Mouse (Mus musculus): ENCODE measurements around the gene Emp3. TPM values are rescaled to one million over a fixed set of nuclear protein-coding genes. Genes with fewer than 3 reads are reported as not detected.
A peak's percentile ranks its signal among the peaks of the same experiment; 100 is the strongest.
"Not testable (repeated sequence)": the region's sequence is repeated elsewhere in the genome, so short reads cannot be mapped to it uniquely, and the experiment has no call there.

The Emp3 gene
- 10 to 100 TPM; 20.9 to 28.7 TPM for total RNA-seq (2021)

DNA sequence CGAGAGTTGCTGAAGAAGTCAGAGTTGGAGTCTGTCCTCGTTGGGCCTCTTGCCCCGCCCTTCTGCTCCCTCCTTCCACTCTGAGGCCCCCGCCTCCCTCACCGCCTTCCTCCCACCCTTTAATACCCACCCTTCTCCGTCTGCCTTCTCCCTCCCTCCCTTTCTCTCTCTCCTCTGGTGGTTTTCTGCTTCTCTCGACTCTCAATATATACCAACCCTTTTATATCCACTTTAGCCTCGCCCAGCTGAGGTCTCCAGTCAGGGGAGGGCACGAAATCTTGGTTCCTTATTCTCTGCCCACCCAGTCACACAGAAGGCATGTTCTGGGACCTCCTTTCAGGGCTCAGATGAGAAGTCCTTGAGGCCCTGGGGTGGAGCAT is at the start of gene Emp3:
Gene Emp3, minus strand, starts transcription at position 163 of the 380 bp plus-strand sequence.
- DNase-seq (ENCODE audit: low spot score): peak; percentile 49
- intact Hi-C loops (cut with DNase I): no loop called here

DNA sequence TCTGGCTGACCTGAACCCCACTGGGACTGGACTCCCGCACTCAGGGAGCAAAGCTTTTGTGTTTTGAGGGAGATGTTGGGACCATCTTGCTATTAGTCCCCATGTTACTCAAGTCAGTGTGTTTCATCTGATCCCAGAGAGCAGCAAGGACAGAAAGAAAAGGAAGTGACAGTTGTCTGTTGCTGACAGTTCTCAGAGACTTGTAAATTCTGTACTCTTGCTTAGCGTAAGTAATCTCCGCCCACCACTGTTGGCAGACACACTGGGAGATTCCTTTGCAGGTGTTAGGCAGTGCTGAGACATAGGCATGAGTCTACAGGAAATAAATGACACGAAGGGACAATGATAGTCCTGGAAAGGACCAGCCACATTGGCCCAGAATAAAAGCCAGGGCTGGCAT is 35.4 kb upstream of the Emp3 start:
- intact Hi-C loops (cut with DNase I): no loop called here
- no peak for DNase-seq (ENCODE audit: low spot score)

DNA sequence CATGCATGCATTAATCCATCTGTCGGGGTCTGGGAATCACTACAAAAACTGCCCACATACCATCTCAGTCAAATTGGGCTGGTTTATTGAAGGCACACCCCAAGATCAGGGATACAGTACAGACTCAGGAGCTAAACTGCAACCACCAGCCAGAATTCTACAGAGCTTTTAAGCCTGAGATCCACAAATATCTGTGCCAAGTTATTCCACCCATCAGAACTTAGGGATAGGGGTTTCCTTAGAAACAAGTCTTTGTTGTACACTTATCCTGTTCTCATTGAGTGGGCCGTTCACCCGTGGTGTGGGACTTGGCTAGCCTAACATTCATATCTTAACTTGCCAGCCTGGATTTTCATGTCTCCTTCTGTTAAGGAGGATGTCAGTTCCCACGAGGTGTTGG is 27.9 kb upstream of the Emp3 start:
- intact Hi-C loops (cut with DNase I): no loop called here
- DNase-seq (ENCODE audit: low spot score): no peak

DNA sequence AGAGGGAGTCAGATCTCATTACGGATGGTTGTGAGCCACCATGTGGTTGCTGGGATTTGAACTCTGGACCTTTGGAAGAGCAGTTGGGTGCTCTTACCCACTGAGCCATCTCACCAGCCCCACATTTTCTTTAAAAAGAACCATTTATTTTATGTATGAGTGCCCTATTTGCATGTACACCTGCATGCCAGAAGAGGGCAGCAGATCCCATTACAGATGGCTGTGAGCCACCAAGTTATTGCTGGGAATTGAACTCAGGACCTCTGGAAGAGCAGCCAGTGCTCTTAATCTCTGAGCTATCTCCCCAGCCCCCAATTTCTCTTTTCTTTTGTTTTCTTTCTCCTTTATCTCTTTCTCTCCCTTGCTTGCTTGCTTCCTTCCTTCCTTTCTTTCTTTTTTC is 22.1 kb upstream of the Emp3 start:
- intact Hi-C loops (cut with DNase I); DNase-seq (ENCODE audit: low spot score): not testable (repeated sequence)

DNA sequence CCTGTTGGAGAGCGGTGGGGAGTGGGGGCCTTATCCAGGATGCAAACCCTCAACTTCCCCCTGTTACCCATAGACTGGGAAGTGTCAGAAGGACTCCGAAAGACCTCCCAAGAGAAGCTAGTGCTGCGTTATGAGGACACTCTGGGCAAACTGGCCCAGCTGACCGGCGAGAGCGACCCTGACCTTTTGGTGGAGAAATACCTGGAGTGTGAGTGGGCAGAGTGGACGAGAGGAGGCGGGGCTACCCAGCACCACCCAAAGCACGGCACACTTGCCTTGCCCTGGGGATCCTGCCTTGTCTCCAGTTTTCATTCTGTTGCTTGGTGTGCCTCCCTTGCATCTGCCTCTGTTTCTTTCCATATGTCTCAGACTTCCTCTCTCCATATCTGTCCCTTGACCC is 20.8 kb upstream of the Emp3 start:
- DNase-seq (ENCODE audit: low spot score): no peak
- intact Hi-C loops (cut with DNase I): no loop called here

DNA sequence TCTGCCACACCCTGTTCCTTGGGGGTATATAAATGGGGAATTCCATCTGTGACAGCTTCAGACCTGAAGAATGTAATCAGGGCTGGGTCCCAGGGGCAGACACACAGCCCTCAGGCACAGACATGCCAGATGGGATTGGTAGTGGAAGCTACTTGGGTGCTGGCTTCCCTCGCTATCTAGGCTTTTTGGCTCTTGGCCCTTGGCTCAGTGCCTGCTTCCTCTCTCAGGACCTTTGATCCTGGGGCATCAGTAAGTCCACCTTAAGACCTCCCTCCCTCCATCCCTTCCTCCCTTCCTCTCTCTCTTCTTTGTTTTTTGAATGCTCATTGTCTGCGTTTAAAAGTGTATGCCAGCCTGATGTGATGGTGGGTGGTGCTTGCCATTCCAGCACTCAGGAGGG is 18.6 kb upstream of the Emp3 start:
- intact Hi-C loops (cut with DNase I): no loop called here
- DNase-seq (ENCODE audit: low spot score): no peak

DNA sequence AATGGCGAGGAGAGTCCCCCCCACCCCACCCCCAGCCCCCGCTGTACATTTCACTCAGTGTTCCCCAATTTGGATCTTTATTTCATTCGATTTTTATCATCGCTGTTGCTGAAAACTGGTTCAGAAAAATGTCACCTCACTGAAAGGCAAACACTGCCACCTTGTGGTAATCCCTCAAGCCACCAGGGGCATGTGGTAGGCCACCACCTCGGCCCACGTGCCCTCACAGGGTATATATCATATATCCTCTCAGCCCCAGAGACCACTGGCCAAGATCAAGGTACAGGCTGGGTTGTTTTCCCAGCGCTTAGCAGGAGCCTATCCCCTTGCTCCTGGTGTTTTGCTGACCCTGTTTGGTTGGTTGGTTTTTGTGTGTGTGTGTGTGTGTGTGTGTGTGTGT is 13.9 kb upstream of the Emp3 start:
- intact Hi-C loops (cut with DNase I): loop anchor here (1.0 kb wide), 2 partner anchors 62 to 196 kb away; no protein-coding TSS in a partner anchor
- DNase-seq (ENCODE audit: low spot score): no peak

DNA sequence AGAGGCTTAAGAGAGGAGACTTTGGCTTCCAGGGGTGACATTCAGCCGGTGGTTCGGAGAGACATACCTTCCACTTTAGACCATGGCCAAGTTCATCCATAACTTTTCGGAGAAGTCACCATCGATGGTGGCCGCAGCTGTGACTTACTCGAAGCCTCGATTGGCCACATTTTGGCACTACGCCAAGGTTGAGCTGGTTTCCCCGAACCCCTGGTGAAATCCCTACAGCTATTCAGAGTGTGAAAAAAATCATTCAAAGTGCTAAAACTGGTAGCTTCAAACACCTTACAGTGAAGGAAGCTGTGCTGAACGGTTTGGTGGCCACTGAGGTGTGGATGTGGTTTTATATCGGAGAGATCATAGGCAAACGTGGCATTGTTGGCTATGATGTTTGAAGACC is 12.6 kb upstream of the Emp3 start:
- not testable (repeated sequence) for DNase-seq (ENCODE audit: low spot score)

DNA sequence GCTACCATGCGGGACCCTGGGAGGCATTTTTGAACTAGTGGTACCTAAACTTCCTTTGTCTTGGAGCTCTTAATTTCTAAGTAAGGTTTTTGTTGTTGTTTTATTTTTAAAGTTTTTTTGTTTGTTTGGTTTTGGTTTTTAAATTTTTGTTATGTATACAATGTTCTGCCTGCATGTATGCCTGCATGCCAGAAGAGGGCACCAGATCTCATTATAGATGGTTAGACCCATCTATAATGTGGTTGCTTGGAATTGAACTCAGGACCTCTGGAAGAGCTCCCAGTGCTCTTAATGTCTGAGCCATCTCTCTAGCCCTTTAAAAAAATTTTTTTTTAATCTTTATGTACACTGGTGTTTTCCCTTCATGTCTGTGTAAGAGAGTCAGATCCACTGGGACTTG is 8.5 kb upstream of the Emp3 start:
- no peak for DNase-seq (ENCODE audit: low spot score)
- intact Hi-C loops (cut with DNase I): no loop called here

More for the DNA sequence above, 12.6 kb upstream of the Emp3 start:
- intact Hi-C loops (cut with DNase I): not testable (repeated sequence)

DNA sequence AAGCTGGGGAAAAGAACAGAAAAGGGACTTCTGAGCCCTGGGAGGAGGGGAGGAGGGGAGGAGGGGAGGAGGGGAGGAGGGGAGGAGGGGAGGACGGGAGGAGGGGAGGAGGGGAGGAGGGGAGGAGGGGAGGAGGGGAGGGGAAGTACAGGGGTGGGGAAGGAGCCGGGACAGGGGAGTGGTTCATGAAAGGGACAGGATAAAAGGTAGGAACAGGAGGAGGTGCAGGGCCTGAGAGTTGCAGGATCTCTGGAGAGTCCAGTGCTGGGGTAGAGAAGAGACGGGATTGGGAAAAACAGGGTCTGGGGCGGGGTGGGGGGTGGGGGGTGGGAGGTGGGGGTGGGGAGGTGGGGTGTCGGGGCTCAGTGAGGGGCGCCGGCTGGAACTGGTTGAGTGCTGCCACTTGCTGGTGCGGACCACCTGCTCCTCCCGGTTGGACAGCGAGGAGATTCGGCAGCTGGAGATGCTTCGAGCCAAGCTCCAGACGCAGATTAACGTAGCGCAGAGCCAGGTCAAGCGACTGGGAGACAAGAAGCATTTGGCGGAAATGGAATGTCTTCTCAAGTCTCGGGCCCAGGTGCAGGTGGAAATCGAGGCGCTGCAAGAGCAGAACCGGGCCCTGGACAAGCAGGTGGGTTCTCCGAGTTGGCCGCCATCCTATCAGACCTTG is 7.6 kb upstream of the Emp3 start:
- no peak for DNase-seq (ENCODE audit: low spot score)
- intact Hi-C loops (cut with DNase I): no loop called here

DNA sequence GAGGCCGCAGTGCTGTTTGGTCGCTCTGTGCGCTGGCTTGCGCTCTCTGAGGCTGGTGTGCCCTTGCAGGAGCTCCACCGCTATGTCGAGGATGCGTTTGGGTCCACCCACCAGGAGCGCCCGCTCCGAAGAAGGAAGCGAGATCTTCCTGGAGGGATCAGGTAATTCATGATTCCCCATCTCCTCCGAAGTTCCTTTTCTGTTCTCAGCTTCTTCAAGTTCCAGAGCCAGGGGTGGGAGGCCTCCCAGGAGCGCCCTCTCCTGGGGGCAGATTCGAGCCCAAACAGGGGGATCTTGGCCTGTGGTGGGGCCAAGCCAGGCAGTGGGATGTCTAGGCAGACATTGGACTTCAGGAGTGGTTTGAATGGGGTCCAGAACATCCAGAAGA is 3.2 kb upstream of the Emp3 start:
- no peak for DNase-seq (ENCODE audit: low spot score)
- intact Hi-C loops (cut with DNase I): loop anchor here (2.0 kb wide), 2 partner anchors 28 to 52 kb away; partner anchors contain the start of genes Kdelr1, Syngr4 and Tmem143

DNA sequence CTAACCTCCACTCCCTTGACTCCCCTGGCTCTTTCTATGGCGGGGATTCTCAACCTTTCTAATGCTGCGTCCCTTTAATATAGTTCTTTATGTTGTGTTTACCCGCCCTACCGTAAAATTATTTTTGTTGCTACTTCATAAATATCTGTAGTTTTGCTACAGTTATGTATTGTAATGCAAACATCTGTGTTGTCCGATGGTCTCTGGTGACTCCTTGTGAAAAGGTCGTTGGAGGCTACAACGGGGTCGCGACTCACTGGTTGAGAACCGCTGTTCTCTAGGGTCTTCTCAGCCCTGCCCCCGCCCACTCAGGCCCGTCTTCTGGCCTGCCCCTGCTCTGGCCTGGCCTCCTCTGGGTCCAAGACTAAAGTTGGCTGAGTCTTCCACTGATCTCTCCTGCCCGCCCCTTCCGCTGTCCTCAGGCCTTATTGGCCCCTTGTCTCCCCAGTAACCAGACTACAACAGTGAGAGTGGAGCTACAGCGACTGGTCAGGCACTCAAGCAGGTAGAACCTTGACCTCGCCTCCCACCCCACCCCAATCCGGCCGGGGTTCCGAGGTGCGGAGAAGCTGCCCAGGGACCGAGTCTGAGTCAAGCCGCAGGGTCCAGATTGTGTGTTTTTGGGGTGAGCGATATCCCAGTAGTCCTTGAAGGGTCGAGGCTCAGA is 2.7 kb upstream of the Emp3 start, which contains the start of gene Ccdc114:
Gene Ccdc114, plus strand, starts transcription at position 311 of the 667 bp plus-strand sequence.
- DNase-seq (ENCODE audit: low spot score): peak; percentile 82
- intact Hi-C loops (cut with DNase I): loop anchor here (2.0 kb wide), 2 partner anchors 27 to 51 kb away; partner anchors contain the start of genes Kdelr1, Syngr4 and Tmem143

DNA sequence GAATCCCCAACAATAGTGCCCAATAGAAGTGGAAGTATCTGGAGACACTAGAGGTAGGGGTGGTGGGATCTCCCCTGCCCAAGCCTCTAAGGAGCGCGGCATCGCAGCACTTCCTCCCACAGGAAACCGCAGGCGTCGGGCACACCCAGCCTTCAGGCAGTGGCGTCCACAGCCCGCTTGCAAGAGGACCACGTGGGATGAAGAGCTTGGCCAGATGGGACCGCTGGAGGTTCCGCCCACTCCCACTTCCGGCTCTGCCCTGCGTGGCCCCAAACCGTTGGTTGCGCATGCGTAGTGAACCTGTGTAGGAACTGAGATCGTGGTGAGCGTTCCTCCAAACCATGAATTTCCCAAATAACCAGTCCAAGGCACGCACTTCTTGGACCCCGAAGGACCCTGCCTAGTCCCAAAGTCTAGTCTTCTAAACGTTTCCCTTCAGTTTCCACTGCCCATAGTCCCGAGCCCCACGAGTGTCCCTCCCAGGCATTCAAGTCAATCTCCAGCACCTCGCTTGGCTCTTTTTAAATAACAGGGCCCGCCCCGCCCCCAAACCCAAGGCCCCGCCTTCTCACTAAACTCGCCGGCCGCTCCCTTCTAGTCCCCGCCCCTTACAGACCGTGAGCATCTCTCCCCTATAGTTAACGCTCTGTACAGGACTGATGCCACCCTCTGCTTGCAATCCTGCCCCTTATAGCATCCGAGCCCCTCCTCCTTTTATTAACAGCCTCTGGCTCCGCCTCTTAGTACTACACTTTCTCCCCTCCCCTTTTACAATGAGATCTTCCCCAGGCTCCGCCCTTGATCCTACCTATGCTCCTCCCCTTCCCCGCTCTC is 1.9 kb upstream of the Emp3 start:
- intact Hi-C loops (cut with DNase I): no loop called here
- peak; percentile 96 for DNase-seq (ENCODE audit: low spot score)

DNA sequence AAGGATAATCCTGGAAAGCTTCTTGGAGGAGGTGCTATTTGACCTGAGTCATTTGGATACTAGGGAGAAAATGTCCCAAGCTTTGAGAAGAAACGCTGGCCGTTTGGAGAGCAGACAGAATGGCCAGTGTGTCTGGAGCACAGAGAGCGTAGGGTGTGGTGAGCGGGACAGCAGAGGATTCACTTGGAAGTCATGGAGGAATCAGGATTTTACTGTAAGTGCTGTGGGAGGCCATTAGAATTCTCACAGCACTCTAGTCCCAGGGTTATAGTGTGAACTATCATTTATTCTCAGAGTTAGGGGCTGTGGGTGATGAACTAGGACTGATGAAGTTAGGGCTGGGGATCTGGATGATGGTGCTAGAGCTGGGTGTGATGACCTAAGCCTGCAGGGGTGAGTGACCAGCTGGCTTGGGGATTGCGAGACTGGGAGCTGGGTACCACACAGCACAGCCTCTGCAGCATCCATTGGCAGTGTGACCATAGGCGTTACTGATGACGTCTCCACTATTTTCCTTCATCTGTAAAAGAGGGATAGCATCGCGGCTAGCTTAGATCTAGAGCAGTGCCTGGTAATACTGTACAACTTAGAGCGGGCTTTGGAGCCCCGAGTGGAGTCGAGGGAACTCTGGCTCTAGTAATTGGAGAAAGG is 871 bp upstream of the Emp3 start:
- intact Hi-C loops (cut with DNase I): no loop called here

DNA sequence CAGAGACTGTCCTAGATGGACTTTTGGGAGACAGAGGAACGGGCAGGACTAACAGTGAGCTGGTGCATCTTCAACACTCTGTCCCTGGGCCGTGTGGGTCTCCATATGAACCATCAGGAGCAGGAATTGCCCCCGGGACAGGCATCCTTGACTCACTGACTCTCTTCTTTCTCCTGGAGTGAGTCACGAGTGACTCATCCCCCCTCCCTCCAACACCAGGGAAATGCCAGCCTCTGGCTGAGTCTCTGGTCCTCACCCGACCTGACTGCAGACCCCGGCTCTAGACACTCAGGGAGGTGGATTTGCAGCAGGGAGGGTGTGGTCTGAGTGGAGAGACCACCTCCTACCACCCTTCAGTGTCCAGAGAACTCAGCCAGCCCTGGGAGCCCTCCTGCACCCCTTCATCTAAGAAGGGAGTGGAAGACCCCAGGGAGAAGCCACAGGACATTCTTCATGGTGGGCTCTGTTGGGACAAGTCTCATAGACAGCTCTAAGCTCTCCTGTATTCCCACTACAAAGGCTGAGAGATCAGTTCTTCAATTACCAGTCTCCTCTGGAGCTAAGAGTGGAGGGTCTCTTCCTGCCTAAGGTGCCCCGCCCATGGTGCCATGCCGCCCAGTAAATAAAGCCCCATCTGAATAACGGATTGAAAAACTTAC is 492 bp downstream of the Emp3 start:
- DNase-seq (ENCODE audit: low spot score): peak; percentile 40
- intact Hi-C loops (cut with DNase I): no loop called here

More for the DNA sequence above, 871 bp upstream of the Emp3 start:
- DNase-seq (ENCODE audit: low spot score): no peak

DNA sequence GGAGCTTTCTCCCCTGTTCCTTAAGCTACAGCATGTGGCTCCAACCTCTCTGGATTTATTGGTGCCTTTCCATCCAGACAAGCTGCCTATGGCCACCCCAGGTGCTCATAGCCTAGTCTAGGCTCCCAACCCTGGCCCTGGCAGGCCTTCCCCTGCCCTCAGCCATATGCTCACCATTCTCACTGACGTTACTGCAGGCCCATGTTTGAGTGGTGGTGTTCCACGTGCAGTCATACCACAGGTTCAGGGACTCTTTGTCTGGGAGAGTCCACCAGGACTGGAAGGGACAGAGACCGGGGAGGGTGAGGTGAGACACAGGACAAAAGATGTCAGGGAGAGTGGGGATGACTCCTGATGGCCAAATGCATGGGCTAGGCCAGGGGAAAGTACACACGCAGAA is 1.4 kb downstream of the Emp3 start:
- no peak for DNase-seq (ENCODE audit: low spot score)
- intact Hi-C loops (cut with DNase I): no loop called here

DNA sequence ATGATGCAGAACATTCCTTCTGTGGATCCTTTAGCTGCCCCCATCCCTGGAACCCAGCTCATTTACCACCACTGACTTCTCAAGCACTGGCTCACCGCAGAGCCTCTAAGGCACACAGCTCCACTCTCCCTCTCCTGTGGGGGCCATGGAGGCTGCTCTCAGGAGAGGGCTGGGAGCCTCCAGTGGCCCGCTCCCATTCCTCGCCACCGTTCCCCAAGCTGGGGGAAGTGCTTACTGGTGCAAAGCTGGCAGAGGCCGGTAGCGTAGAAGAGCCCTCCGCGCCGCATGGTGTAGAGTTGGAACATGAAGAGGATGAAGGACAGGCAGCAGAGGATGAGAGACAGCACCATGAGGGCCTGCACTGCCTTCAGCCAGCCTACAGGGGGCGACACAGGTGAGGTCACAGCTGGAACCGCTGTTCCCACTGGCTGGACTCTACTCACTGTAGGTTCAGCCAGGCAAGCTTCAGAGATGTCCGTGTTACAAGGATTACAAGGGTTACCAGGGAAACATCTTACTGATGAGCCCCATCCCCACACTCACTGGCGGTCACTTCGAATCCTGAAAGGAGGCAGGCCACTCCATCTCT is 2.0 kb downstream of the Emp3 start:
- intact Hi-C loops (cut with DNase I): no loop called here
- DNase-seq (ENCODE audit: low spot score): no peak

DNA sequence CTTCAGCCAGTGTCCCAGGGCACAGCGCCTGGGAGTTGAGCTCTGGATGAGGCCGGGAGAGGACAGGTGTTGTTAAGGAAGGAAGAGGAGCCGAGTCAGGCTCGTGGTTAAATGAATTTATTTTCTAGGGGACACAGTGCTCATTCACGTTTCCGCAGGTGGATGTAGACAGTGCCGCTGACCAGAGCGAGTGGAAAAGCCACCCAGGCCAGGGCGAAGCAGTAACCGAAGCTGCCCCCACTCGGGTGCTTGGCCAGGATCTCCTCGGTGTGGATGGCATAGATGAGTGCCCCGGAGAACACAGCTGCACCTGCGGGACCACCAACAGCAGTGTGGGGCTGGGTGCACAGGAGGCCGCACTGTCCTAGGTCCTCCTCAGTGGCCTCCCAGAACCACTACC is 3.3 kb downstream of the Emp3 start:
- no peak for DNase-seq (ENCODE audit: low spot score)
- intact Hi-C loops (cut with DNase I): no loop called here

DNA sequence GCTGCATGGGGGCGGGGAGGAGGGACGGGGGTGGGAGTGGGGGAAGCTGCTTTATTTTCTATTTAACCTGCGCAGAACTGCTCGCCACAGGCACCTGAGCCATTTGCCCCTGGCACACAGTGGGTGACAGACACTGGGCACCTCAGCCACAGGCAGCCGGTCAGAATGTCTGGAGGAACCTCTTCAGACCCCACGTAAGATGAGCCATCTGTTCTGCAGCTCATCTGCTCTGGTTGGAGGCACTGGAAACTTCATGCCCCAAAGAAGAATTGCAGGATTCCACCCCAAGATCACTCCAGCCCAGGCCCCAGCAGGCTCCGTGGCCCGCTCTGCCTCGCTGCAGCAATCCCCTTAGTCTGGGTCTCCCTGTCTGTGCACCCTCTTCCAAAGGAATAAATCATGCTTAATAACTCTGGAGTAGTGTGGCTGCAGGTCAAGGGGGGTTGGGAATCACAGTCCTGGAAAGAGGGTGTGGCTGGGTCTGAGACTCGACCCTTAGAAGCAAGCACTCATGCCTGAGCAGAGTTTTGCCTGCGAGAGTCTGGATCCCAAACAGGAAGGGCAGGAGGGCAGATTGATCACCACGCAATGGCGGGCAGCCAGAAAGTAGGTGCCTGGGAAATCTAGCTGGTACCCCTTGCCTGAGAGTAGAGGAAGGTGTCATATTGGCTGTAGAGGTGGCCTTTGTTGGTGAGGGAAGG is 4.0 kb downstream of the Emp3 start:
- DNase-seq (ENCODE audit: low spot score): no peak

More for the DNA sequence above, 4.0 kb downstream of the Emp3 start:
- intact Hi-C loops (cut with DNase I): no loop called here

Data from heart, postnatal 25 days (tissue).